Mouse (Mus musculus): ENCODE measurements around the gene Ascl4.

- TF ChIP-seq CTCF (conservative IDR thresholded peaks at IDR 0.05; ENCODE audit: low read length) (no peak), POU5F1 (IDR thresholded peaks at IDR 0.05; ENCODE audit: borderline replicate concordance, low read length) (no peak), NANOG (IDR thresholded peaks at IDR 0.05; ENCODE audit: borderline replicate concordance, low read length) (no peak)
Measured at GRCm38 (mm10) chr10:85993836-85994235, 66.4 kb downstream of the Ascl4 start.

Measured in E14TG2a.4 (cell line).